Mouse (Mus musculus) mature B cell (primary cell): ENCODE results near the gene Myo15b.

Experiments
- in situ Hi-C: fragments of 300-500 bp; cut with MboI; formaldehyde crosslinking; loops from 2 replicates; pipeline ENCODE4 v1.14.3; 2019

Gene Myo15b

DNA sequence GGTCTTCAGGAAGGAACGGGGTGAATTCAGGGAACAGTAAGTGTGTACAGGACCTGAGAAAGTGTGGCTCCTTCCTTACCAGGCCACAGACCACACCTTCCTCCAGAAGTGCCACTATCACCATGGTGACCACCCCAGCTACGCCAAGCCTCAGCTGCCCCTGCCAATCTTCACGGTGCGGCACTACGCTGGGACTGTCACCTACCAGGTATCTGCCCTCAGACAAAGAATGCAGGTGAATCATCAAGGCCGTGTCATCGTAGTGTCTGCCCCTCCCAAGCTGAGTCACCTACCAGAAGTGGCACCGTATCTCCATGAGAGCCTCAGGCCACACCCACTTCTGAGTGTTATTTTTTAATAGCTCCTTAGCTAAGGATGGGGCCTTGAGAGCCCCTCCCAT lies 11.2 kb downstream of the Myo15b start:
- in situ Hi-C loops: no loop called here

DNA sequence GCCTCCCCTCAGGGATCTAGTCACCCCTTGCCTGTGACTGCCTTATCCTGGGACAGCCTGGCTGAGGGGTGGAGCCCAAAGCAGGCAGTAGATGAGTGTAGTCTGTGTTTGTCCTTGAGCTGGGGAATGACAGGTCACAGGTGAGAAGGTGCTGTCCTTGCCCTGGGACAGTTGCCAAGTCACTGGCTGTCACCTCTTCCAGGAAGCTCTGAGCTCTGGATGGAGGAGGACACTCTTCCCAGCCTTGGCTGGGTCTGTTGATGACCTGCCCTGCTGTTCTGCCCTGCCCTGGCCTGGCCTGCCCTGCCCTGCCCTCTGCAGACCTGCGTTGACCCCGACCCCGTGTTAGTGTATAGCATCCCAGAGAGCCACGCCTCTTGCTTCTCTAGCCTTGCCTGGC lies 14.2 kb downstream of the Myo15b start:
- in situ Hi-C loops: no loop called here

DNA sequence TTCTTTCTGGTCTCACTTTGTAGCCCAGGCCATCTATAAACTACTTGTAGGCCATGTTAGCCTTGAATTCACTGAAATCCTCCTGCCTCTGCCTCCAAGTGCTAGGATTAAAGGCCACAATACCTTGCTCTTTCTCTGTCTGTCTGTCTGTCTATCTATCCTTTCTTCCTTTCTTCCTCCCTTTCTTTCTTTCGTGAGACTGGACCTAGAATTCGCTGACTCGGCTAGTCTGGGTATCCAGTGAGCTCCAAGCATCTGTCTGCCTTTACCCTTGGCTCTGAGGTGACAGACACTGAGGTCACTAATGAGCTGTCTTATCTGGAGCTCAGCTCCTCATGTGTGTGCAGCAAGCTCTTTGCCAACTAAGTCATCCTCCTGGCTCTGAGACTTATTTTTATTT lies 17.7 kb downstream of the Myo15b start:
- in situ Hi-C loops: no loop called here

DNA sequence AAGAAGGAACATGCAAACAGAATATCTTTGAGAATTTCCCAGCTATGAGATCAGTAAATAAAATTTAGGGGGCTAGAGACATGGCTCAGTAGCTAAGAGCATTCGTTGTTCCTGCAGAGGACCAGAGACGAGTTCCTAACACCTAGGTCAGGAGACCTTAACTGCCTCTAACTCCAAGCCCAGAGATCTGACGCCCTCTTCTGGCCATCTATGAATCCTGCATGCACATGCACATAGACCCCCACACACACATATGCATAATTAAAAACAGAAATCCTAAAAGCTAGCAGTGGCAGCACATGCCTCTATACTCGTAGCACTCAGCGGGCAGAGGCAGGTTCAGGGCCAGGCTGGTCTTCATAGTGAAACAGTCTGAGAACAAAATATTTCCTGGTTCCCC lies 18.2 kb downstream of the Myo15b start:
- in situ Hi-C loops: no loop called here

DNA sequence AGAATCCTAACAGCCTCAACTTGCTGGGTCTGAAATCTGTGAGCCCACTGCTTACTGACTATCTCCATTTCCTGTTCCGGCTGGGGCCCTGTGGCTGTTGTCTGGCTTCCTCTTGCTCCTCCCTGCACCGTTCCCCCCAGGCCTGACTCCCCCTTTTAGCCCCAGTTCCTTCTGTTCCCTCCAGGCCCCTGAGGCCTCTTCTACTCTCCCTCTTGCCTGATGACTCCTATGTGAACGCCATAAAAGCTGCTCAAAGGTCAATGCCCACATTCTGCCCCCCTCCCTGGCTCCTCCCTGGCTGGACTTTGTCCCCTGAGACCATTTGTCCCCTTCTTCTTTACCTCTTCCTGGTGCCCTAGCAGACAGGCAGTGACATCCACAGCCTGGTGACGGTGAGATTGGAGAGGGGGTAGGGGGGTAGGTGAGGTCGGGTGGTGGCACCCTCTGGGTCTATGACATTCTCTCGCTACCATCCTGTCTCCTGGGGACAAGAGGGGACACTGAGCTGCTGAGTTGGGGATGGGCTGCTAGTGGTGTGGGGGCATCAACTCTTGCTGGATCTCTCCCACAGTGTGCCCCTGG lies 19.1 kb downstream of the Myo15b start:
- in situ Hi-C loops: no loop called here

DNA sequence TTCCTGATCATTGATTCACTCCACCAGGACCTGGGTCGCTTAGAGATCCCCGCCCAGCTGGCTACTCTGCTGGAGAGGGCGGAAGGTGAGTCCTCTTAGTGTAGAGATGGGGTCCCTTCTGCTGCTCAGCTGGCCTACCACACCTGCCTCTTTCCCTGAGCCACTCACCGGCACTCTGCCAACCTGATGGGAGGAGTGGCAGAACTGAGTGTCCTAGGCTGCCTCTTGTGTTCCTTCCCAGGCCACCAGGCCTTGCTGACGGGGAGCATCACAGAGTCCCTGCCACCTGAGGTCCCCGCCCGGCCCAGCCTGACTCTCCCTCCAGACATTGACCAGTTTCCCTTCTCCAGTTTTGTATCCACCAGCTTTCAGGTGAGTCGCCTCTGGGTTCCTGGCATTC lies 19.9 kb downstream of the Myo15b start:
- in situ Hi-C loops: no loop called here

DNA sequence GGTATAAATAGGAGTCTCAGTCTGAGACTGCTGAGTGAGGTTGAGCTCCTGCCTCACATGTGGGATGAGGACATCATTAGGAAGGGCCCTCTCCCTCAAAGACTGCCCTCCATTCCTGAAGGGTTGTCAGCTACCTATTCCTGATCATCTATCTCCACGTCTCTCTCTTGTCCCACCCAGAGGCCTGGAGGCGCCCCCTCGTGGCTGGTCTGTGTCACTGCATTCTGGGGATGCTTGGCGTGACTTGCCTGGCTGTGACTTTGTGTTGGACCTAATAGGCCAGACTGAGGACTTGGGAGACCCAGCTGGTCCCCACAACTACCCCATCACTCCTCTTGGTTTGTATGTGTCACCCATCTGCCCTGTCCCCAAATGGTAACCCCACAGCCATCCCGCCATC lies 22.8 kb downstream of the Myo15b start:
- in situ Hi-C loops: no loop called here

DNA sequence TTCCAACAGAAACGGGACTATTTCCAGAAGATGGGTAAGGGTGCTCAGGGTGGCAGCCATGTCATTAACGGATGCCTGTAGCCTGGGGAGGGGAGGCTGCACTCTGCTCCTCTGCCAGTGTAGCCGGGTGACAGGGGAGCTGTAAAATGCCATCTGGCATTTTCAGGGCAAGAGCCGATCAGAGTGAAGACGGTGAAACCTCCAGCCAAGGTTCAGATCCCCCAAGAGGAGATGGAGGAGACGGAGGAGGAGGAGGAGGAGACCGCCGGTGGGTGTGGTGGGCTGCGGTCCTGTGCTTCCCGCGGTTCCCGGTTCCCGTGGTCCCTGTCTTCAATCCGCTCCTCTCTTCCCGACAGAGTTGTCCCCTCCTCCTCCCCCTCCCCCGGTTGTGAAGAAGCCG lies 25.0 kb downstream of the Myo15b start:
- in situ Hi-C loops: no loop called here

DNA sequence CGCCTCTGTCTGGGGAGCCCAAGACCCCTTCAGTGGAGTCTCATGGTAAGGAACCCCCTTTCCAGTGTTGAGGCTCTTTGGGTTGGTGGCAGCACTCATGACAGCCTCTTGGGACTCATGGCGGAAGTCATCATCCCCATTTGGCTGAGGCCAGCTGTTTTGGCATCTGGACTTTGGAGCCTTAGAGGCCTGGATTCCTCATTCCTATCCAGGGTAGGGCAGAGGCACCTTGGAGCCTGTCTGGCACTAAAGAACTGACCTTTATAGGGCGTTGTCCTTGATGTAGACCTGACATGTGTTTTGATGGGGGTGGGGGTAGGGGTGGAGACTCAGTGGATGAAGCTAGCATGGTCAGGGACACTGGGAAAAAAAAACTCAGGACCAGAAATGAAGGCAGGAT lies 26.2 kb downstream of the Myo15b start:
- in situ Hi-C loops: no loop called here

DNA sequence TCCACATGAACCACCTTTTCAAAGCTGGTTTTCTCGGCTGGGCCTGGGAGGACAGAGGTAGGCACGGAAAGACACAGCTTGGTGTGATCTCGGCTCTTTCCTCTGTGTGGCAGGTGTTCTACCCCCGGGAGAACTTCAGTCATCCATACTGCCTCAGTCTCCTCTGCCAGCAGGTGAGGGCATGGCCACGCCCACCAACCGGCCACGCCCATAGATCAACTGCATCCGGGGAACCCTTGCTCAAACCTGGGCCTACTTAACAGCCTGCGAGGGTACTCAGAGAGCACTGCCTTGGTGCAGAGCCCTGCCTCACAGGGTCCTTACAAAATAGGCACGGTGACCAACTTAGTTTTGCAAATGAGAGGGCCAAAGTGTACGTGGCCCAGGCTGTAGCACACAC lies 27.1 kb downstream of the Myo15b start:
- in situ Hi-C loops: no loop called here

DNA sequence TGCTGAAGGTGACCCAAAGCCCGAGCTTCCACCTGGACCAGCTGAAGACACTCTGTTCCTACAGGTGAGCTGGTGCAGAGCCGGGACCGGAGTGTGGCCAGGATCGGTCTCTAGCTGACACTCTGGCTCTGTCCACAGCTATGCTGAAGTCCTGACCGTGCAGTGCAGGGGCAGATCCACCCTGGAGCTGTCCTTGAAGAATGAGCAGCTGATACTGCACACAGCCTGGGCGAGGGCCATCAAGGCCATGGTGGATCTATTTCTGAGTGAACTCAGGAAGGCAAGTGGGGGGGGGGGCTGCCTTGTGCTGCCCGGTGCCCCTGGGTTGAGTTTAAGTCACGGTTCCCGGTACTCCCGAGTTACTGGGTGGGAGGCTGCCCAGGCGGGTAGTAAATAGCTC lies 28.2 kb downstream of the Myo15b start:
- in situ Hi-C loops: no loop called here

DNA sequence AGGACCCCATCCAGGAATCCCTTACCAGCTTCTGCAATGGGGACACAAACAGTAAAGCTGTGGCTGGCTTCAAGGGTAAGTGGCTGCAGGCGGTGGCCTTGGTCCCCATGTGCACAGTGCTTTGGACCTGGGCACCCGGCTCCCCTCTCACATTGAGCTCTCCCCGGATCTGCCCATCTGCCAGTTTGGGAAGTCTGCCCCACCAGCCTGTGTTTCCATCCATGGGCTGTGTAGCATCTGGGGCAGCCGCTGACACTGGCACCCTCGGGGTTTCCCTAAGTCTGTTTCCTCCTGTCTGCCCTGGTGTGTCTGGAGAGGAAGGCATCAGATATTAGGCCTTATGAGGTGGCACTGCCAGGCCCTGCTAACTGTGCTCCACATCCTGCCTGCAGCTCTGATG lies 29.8 kb downstream of the Myo15b start:
- in situ Hi-C loops: no loop called here

DNA sequence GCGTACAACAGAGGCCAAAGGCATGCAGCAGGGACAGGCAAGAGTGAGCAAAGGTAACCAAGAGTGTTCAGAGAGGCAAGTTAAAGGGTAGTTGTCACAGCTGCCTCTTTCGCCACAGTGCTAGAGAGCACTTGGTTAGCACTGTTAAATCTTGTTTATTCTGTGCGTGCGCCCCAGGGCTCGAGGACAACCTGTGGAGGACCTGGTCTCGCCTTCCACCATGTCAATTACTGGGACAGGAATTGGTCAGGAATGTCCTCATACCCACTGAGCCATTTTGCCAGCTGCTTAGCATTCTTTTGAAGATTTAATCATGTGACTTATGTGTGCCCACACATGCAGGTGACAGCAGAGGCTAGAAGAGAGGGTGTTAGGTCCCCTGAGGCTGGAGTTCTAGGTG lies 31.0 kb downstream of the Myo15b start:
- in situ Hi-C loops: no loop called here

DNA sequence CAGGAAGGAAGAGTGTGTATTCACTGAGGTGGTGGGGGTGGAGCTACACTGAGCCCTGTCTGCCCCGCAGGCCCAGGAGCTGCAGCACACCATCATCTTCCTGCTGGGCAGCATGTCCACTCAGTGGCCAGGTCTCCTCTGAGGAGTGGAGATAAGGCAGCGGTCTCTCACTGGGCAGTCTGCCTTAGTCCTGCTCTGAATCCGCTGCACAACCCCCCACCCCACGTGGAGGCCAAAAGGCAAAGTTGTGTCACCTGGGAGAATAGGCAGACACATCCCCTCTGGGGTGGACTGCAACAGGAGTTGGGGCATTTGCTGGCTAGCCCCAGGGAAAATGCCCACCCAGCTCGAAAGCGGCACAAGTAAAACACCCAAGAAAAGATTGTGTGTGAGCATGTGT lies 34.0 kb downstream of the Myo15b start:
- in situ Hi-C loops: no loop called here

DNA sequence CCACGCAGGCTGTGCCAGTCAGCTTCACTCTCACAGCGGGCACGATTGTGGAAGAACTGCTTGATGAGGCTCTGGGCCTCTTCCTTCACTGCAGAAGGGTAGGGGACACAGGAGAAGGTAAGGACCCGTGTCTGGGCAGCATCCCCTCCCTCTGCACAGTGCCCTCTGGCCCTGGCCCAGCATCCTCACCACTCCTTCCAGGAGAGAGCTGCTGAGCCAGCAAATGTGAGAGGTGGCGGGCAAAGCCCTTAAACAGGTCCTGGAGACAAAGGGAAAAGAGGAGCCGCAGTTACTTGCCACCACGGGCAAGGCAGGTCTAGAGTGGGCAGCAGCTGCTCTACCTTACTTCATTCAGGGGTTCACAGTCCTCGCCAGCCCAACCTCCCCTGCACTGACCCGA lies 34.9 kb downstream of the Myo15b start:
- in situ Hi-C loops: no loop called here

DNA sequence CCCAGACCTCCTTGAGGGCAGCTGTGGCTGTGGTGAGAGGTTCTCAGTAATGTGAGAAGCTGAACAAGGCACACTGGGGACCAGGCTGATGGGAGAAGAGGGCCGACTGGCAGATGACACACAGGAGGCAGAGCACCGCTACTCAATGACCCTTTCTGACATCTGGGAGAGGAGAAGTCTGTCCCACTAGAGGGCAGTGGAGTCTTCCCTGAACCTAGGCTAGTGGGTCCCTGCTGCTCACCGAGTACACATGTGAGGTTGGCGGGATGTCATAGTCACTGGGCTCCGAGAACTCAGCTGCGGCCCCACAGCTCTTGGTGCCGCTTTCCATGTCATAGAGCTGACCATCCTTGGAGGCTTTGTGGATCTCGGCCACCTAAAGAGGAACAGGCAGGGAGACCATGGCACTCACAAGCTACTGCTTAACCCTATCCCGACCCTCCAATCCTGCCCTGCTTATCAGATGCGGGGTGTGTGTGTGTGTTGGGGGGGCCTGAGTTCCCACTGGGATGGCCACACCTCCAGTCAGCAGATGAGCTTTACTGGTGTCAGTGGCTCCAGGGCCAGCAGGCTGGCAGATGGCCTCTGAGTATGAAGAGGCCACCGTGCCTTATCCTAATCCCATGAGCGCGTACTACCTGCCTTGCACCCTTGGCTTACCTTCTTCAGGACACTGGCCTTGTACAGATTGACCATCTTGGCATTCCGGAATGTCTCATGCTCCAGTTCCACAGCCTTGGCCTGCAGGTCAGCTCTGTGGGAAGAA lies 36.7 kb downstream of the Myo15b start:
- in situ Hi-C loops: no loop called here

DNA sequence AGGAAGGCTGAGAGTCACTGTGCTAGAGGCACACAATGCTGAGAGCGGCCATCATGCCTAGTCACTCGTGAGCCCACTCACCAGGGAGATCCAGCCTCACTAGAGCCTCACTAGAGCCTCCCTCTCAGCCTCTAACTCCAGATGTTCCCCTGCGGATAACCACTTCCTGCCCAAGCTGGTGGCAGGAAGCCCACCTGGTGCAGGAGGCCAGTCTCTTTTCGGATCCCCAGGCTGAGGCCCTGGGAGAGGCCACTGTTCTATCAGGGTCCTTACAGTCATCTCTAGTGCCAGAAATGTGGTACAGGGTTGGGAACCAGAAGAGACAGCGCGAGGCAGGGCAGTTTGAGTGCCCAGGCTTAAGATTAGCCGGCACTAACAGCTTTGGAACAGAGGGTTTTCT lies 40.2 kb downstream of the Myo15b start:
- in situ Hi-C loops: no loop called here

DNA sequence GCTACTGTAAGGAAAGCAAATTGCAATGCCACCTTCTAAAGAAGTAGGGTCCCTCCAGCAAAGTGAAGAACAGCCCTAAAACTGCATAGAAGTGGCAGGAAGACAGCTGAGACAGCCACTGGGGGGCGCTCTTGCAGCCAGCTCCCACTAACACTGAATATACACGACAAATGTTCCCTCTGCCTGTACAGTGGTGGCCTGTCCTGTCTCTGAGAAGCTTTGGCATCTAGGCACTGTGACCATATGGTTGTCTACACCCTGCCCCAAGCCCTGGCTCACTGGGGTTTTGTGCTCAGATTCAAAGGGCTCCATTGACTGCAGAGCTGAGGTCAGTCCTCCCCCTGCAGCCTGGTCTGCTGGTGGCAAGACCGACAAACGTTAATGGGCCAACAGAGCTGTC lies 40.7 kb downstream of the Myo15b start:
- in situ Hi-C loops: no loop called here

DNA sequence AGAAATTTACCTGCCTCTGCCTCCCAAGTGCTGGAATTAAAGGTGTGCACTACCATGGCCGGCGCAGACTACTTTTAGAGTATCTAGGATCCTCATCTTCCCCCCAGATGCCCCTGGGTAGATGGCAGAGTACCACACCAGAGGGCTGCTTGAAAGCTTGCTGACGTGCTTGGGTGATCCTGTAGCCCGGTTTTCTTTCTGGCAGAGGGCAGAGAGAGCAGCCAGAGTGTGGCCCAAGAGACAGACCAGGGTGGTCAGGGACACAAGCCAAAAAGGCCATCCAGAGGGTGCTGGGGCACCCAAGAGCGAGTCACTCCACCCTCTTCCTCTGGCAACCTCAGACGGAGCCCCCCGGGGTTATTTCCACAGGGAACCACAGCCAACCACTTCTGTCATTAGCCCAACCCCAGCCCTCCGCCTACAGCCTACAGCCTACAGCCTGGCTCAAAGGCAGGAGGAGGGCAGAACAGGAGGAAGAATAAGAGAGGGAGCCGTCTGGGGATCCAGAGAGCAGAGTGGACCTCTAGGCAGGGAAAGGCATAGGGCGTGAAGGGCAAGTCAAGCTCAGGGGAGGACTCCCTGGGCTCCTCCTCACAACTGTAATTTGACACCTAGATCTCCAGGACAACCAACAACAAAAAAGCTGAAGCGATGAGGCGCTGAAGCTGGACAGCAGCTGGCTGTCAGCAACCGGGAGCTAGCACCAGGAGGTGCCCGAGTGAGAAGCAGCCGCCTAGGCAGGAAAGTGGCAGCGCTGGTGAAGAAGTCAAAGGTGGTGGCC lies 41.5 kb downstream of the Myo15b start, which contains the start of gene Smim5:
TSS of gene Smim5 (plus strand) at position 481 of the 781 bp plus-strand sequence.
- in situ Hi-C loops: no loop called here

DNA sequence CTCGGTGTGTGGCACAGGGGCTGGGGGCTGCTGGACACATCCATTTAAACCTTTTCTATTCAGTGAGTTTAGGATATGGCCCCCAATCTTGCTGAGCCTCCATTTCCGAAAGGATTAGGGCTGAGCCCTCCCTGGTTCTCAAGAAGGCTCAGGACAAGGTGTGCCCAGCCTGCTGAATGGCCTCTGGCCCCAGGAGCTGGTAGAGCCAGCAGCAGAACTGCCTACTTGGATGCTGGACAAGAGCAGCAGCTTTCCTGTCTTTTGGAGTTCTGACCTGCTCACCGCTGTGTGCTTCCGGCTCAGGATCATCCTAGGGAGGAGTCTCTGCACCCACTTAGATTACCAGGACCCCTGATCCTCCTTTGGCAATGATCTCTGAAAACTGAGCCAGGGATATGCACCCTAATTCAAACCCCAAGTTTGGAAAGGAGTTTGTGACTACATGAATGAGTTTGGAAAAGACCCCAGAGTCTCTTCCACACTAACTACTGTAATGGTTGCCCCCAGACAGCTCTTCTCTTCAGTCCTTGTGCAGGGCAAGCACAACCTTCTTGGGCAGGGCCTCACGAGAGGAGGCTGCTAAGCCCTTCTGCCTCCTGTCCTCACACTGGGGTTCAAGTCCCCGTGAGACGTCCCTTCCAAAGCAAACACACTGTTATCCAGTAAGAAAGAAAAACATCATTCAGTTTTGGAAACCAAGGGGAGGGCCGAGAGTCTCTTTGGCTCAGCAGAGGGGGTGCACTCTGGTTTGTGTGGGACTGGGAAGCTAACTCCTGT lies 42.5 kb downstream of the Myo15b start:
- in situ Hi-C loops: no loop called here

DNA sequence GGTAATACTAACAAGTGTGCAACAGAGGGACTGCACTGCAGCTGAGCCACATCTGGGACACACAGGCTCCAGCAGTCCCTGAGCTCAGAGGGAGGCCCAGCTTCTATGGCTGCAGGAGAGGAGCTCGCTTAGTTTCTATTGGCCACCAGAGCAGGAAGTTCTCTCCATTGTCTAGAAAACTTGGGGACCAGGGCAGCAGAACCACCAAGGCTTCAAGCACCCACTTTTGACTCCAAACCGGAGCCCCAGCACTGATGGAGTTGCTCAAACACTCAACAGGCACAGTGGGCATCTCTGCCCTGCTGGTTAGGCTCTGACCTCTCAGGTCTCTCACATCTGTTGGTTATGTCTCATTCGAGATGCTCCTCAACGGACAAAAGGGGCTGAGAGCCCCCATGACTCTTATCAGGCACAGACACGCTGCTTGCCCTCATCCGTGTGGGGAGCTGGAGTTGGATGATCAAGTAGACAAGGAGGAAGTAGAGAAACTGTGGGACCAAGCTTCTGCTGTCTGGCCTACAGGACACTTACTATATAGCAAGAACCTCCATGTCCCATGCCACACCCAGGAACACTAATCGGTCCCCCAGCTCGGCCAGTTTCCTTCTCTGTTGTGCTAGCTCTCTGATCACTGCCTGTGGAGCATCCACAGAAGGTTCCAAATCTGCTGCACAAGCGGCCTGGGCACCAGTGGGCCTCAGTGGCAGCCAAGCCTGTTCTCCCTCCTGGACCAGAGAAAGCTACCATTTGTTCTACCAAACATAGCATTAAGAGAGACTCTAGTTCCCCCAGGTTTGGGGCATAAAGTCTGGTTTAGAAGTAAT lies 43.3 kb downstream of the Myo15b start:
- in situ Hi-C loops: no loop called here
